In the genomic region with DNA sequence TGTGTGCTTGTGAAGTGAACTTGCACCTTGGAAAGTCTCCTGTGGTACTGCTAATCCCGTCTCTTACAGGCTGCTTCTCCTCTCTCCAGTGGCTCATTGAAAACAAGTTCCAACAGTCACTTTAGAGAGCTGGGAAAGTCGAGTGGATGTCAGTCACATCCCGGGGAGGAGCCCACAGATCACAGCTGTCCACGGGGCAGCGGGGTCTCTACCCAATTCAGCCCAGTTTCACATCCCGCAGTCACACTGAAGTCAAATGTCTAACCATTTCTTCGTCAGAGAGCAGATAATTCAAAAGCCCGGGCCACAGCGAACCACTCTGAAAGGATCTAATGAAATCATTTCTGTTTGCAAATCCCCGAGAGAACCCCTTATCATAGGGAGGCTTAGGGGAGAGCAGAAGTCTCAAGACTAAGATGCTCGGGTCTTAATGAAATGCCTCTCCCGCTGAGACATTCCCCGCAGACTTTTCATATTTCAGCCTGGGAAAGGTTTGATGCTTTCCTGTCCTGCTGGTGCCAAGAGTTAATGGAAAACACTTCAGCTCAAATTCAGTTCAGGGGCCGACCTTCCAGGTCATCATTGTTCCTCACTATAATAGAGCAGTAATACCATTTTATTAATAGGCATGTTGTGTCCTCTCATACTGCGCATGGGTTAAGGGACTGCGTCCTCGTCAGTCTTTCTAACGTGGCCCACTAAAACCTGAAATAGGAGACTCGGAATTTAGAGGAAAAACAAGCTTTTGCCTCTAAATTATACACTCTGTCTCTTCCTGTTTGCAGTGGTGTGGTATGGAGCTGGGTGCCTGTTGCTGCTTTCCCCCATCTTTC, we compare ENCODE assay signal across 12 mouse cellular contexts. TPM values are rescaled to one million over a fixed set of nuclear protein-coding genes. Genes with fewer than 3 reads are reported as not detected.
DNase-seq lines count a peak whose midpoint lies in the region; ATAC-seq and TF ChIP-seq lines count a peak whose summit lies in the region.
"Had no signal": no experiment of that assay in that cellular context is flagged by ENCODE, and none has a peak within 500 bp of the region (broad histone marks: within the 10 kb centered on the region; RNA-seq: fewer than 3 reads in every experiment).

No protein-coding gene starts in this region.

- no peak overlapping the region for H3K27ac ChIP-seq in heart, embryonic 14.5 days (replicated peaks in 1 of 2; ENCODE audit: control insufficient read depth in 1 of 2, insufficient read depth in 1 of 2, low read depth in 2 of 2, low read length in 2 of 2)
- H3K27ac ChIP-seq in heart, adult 2 months = no peak overlapping the region
- H3K27ac ChIP-seq in embryonic fibroblast, embryonic 13.5 days (ENCODE audit: insufficient read depth, low read length) = peak overlapping the region; percentile 36; the same call in 1 of the 2 replicates
- H3K27ac ChIP-seq in hindbrain, embryonic 16.5 days (ENCODE audit: low read depth, low read length) = no peak overlapping the region
- H3K27ac ChIP-seq in midbrain, embryonic 16.5 days (ENCODE audit: low read length) = no peak overlapping the region

- H3K36me3 ChIP-seq in heart, embryonic 14.5 days (ENCODE audit: control insufficient read depth, insufficient read depth, low read length) = no peaks in the 10 kb centered on the region
- no peaks in the 10 kb centered on the region for H3K36me3 ChIP-seq in heart, adult 2 months (ENCODE audit: control insufficient read depth, insufficient read depth, low read length)
- H3K36me3 ChIP-seq in hindbrain, embryonic 16.5 days (ENCODE audit: control insufficient read depth, insufficient read depth, low read length) = no peaks in the 10 kb centered on the region
- no peaks in the 10 kb centered on the region for H3K36me3 ChIP-seq in midbrain, embryonic 16.5 days (ENCODE audit: control insufficient read depth, insufficient read depth, low read length)

- H3K4me3 ChIP-seq in heart, embryonic 14.5 days (ENCODE audit: control insufficient read depth in 1 of 2, insufficient read depth in 1 of 2, low read depth in 1 of 2, low read length in 2 of 2) = no peak overlapping the region
- no peak overlapping the region for H3K4me3 ChIP-seq in heart, adult 2 months
- H3K4me3 ChIP-seq in embryonic fibroblast, embryonic 13.5 days (ENCODE audit: insufficient read depth, low read length) = no peak overlapping the region
- H3K4me3 ChIP-seq in hindbrain, embryonic 16.5 days (ENCODE audit: low read length) = no peak overlapping the region
- no peak overlapping the region for H3K4me3 ChIP-seq in midbrain, embryonic 16.5 days (ENCODE audit: low read depth, low read length)

- no peak for TF ChIP-seq EP300 in heart, adult 2 months (IDR thresholded peaks at IDR 0.05; ENCODE audit: insufficient read depth, low read depth, low read length)

- 29% methylated on average over 19 of the region's 19 CpGs for WGBS in heart, embryonic 14.5 days
- 39% methylated on average over 19 of the region's 19 CpGs for WGBS in heart, adult 2 months
- WGBS in hindbrain, embryonic 16.5 days = 13% methylated on average over 19 of the region's 19 CpGs
- WGBS in midbrain, embryonic 16.5 days = 6% methylated on average over 19 of the region's 19 CpGs

- H3K4me2 ChIP-seq in heart, embryonic 14.5 days (ENCODE audit: low read length) = peak overlapping the region; percentile 45; the same call in 1 of the 2 replicates
- H3K4me2 ChIP-seq in hindbrain, embryonic 16.5 days (ENCODE audit: low read length) = peak overlapping the region; percentile 26
- peak overlapping the region; percentile 20 for H3K4me2 ChIP-seq in midbrain, embryonic 16.5 days (ENCODE audit: low read length)
- H3K4me2 ChIP-seq: lung, embryonic 14.5 days had no signal

- peaks cover 14% of the 10 kb centered on the region for H3K9me3 ChIP-seq in heart, embryonic 14.5 days (ENCODE audit: control insufficient read depth, low read length)
- peaks cover 8% of the 10 kb centered on the region for H3K9me3 ChIP-seq in hindbrain, embryonic 16.5 days (ENCODE audit: control insufficient read depth, low read length)
- peaks cover 5% of the 10 kb centered on the region; the same call in 1 of the 2 replicates for H3K9me3 ChIP-seq in midbrain, embryonic 16.5 days (replicated peaks; ENCODE audit: control insufficient read depth, low read length, poor library complexity, severe bottlenecking)

- no peaks in the 10 kb centered on the region for H3K4me1 ChIP-seq in heart, embryonic 14.5 days (ENCODE audit: control insufficient read depth in 2 of 2, insufficient read depth in 2 of 2, low read length in 2 of 2)
- no peaks in the 10 kb centered on the region for H3K4me1 ChIP-seq in heart, adult 2 months (ENCODE audit: control insufficient read depth, insufficient read depth, low read length)
- H3K4me1 ChIP-seq in embryonic fibroblast, embryonic 13.5 days (ENCODE audit: control insufficient read depth, insufficient read depth, low read length) = 0 out of 2 replicates have a peak, but pooled peaks cover 3% of the 10 kb centered on the region
- H3K4me1 ChIP-seq in hindbrain, embryonic 16.5 days (ENCODE audit: control insufficient read depth, insufficient read depth, low read depth, low read length) = peaks cover 4% of the 10 kb centered on the region
- peaks cover 9% of the 10 kb centered on the region for H3K4me1 ChIP-seq in midbrain, embryonic 16.5 days (ENCODE audit: control insufficient read depth, insufficient read depth, low read length)

- H3K27me3 ChIP-seq in heart, embryonic 14.5 days (ENCODE audit: control insufficient read depth, insufficient read depth, low read length) = no peaks in the 10 kb centered on the region
- no peaks in the 10 kb centered on the region for H3K27me3 ChIP-seq in heart, adult 2 months (ENCODE audit: control insufficient read depth, insufficient read depth, low read length)
- H3K27me3 ChIP-seq in hindbrain, embryonic 16.5 days (replicated peaks; ENCODE audit: control insufficient read depth, insufficient read depth, low read length) = no peaks in the 10 kb centered on the region; the same call in 1 of the 2 replicates
- no peaks in the 10 kb centered on the region for H3K27me3 ChIP-seq in midbrain, embryonic 16.5 days (ENCODE audit: control insufficient read depth, insufficient read depth, low read depth, low read length)

- intact Hi-C loops in heart, adult 2 months (cut with DNase I) = no loop called here

- H3K9ac ChIP-seq in heart, embryonic 14.5 days (ENCODE audit: low read length) = no peak overlapping the region
- no peak overlapping the region for H3K9ac ChIP-seq in heart, adult 2 months (ENCODE audit: low read depth, low read length)
- H3K9ac ChIP-seq in hindbrain, embryonic 16.5 days (ENCODE audit: low read depth, low read length) = no peak overlapping the region
- H3K9ac ChIP-seq in midbrain, embryonic 16.5 days (ENCODE audit: low read depth, low read length) = no peak overlapping the region
- H3K9ac ChIP-seq: lung, embryonic 14.5 days had no signal

- ATAC-seq in heart, embryonic 14.5 days (ENCODE audit: insufficient number of reproducible peaks, insufficient read depth, low FRiP score, low read depth) = no peak
- ATAC-seq in hindbrain, embryonic 16.5 days = no peak
- peak; percentile 56; the same call in 1 of the 2 replicates for ATAC-seq in midbrain, embryonic 16.5 days
- ATAC-seq: CD4-positive, CD25-positive, alpha-beta regulatory T cell, adult 4 months had no signal

- no peaks in the 10 kb centered on the region for H3K79me2 ChIP-seq in heart, adult 2 months (replicated peaks; ENCODE audit: control insufficient read depth, insufficient read depth, low read length)

- no peak for DNase-seq in heart, adult 2 months
- no peak for DNase-seq in cerebellum, adult 9-10 months
- no peak for DNase-seq in gastrocnemius, postnatal 10 days
- DNase-seq: adrenal gland, postnatal 25 days; cerebellum, adult 2 months; lung, embryonic 14.5 days had no signal

- TF ChIP-seq POLR2A in heart, adult 2 months (IDR thresholded peaks at IDR 0.05; ENCODE audit: insufficient read depth, low read depth, low read length) = no peak
- no peak for TF ChIP-seq POLR2A in embryonic fibroblast, embryonic 13.5 days (IDR thresholded peaks at IDR 0.05; ENCODE audit: low read depth, low read length)

- no peak for TF ChIP-seq CTCF in heart, adult 2 months (IDR thresholded peaks at IDR 0.05)
- TF ChIP-seq CTCF in embryonic fibroblast, embryonic 13.5 days (IDR thresholded peaks at IDR 0.05; ENCODE audit: borderline replicate concordance, insufficient read depth, low read length) = no peak

RNA-seq across cellular contexts. Expression of a gene that starts 20.7 kb away (rescaled TPM):
- polyA plus RNA-seq in heart, embryonic 14.5 days (2014; fragmentation: Nextera tagmentation; extraction: Ambion mirVana) = 42.1 and 50.7 TPM in 2 replicates
- total RNA-seq in heart, adult 2 months (2021) = 10 to 100 TPM; 26.3 to 26.4 TPM
- polyA plus RNA-seq in heart, adult 2 months (2012; rRNA removed) = 16.0 and 18.8 TPM in 2 replicates
- 74.0 and 241 TPM in 2 replicates for polyA plus RNA-seq in embryonic fibroblast, embryonic 13.5 days (2011; ENCODE audit: insufficient read length, low read depth, missing spikeins)
- 11.7 and 14.6 TPM in 2 replicates for polyA plus RNA-seq in hindbrain, embryonic 16.5 days (2015; fragmentation: Nextera tagmentation; extraction: Ambion mirVana)
- 9.2 and 10.1 TPM in 2 replicates for polyA plus RNA-seq in midbrain, embryonic 16.5 days (2015; fragmentation: Nextera tagmentation; extraction: Ambion mirVana)
- total RNA-seq in gastrocnemius, postnatal 10 days (2021) = 10 to 100 TPM; 68.7 to 70.5 TPM
- total RNA-seq: hematopoietic stem cell, adult 5-6 weeks had no signal
- polyA plus RNA-seq: CD4-positive, CD25-positive, alpha-beta regulatory T cell, adult 4 months had no signal
